Mouse (Mus musculus): Measurements from ENCODE around the gene Fkbp8.

Fkbp8 gene

DNA sequence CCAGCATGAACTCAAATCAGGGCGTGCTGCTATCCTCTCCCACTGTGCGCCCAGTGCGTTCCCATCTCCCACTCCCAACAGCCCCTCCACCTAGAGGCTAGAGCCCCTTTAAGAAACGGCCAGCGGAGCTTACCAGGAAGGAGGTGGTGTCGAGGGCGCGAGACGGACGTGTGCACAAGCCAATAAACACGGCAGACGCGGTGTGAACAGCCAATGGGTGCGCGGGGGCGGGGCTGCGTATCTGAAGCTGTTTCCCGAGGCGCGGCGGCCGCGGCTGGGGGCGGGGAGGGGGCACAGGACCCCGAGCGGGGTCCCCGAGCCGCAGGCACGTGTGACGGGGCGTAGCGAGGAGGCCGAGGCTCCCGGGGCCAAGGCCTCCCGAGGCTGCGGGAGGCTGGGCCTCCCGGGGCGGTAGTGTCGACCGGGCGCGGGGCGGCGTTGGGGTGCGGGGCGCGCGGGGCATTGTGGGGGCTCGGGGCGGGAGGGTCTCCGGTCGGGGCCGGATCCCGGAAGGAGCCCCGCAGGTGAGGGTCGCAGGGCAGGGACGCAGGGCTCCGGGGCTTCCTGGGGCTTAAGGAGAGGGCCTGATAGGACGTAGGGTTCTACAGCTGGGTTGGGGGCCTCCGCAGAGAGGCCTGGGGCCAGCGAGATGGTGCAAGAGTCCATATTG lies at the start of gene Fkbp8, which contains the start of gene Kxd1:
Gene Fkbp8 (plus strand): TSS at position 213 of the 670 bp plus-strand sequence.
Gene Kxd1 (minus strand): TSS at position 445 of the 670 bp plus-strand sequence.
- DNase-seq (ENCODE audit: low spot score) = peak; percentile 98

DNA sequence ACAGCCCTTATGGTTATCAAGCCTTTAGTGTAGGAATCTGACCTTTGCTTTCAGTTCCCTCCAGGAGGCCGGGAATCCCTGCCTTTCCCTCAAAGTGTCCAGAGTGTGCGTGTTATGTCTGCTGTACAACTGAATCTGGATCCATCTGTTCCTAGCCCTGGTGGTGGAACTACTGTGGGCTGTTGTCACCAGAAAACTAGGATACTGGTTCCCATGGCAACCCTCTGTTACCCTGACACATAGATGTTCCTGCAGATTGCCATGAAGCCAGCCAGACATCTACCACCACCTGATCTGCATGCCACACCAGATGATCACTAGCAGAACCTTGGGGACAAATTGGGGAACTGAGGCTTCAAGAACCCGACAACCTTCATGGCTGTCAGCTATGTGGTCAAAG lies 45.6 kb upstream of the Fkbp8 start:
- no peak for DNase-seq (ENCODE audit: low spot score)

DNA sequence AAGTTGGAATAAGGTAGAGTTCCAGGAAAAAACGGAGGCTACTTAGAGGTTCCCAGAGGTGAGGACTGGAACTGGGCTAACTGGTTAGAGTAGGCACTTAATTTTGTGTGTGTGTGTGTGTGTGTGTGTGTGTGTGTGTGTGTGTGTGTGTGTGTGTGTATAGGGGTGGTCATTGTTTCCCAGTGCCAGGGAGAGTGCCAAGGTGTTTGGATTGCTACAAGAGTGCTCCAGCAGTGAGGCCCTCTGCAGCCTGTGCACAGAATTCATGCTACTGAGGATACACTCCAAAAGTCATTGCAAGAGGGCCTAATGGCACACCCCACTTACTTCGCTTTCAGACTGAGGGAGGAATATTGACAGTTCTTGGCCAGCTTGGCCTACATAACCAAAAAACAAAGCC lies 44.6 kb upstream of the Fkbp8 start:
- DNase-seq (ENCODE audit: low spot score) = no peak

DNA sequence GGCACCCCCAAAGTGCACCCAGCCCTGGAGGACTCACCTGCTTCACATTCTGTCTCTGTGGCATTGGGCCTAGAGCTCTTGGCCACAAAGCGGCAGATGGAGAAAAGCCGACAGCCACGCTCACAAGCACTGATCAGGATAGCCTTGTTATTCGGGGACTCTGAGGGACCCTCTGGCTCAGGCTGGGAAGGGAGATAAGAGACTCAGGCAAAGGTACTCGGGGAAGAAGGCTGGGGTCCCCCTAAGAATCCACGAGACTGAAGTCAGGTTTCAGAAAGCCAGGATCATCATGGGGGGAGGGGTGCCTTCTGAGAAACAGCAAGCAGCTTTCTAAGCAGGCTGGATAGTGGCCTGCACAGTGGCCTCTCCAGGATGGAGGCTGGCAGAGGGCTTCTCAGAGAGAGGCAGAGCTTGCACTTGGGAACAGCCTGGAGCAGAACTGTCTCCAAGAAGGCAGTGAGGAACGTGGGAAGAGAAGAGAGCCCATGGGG lies 41.3 kb upstream of the Fkbp8 start:
- DNase-seq (ENCODE audit: low spot score) = no peak

DNA sequence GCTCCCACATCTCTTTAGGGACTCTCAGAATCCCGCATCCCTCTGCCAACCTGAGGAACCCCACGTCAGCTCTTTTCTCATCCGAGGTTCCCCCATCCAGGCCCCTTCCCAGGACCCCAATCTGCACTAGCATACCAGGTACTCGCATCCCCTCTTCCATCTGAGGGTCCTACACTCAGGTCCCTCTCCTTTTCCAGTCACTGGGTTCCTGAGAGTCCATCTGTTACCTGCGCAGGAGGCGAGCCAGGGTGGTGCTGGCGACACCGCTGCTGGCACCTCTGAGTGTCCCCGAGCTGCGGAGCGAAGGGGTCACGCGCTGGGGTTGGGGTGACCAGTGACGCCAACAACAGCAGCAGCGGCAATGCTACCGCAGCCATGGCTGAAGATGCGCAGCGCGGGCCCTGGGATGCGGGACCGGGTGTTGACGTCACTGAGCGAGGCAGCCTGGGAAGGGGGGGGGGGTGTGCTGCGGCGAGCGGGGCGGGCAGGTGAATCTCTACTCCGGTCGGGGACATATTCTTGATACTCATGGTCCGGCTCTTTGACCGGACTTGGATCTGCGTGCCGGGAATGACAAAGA lies 40.5 kb upstream of the Fkbp8 start, which contains the start of gene Tmem59l:
Gene Tmem59l (minus strand): TSS at position 418 of the 580 bp plus-strand sequence.
- no peak for DNase-seq (ENCODE audit: low spot score)

DNA sequence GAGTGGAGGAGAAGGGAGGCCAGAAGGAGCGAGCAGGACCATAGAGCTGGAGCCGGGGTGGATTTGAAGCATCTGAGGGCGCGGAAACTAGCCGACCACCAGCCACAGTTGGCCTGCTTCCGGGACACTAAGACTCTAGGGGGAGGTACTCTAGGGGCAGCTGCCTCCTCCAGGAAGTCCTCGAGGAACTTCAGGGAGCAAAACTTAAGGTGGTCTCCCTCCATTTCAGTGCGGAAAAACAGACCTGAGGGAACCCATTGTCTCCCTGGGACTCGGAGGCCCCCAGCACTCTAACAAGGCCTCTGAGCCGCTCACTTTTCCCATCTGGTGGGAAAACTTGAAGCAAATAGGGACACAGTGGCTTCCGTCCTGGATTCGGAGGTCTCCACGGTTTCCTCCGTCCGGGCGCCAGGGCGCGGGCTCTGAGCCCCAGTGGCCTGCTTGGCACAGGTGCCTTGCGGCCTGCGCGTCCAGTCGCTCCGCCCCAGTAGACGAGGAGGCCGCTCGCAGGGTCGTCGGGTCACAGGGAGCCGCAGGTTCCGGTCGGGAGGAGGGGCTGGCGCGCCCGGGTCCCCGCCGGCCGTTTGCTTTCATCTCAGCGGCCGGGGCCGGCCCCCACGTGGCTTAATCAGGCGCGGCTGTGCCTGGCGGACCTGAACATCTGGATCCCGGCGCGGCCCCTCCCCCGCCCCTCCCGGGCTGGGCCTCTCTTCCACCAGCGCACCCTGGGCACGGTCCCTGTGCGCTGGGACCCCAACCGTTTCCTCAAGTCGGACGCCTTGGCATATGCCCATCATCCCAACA lies 39.3 kb upstream of the Fkbp8 start:
- peak; percentile 76 for DNase-seq (ENCODE audit: low spot score)

DNA sequence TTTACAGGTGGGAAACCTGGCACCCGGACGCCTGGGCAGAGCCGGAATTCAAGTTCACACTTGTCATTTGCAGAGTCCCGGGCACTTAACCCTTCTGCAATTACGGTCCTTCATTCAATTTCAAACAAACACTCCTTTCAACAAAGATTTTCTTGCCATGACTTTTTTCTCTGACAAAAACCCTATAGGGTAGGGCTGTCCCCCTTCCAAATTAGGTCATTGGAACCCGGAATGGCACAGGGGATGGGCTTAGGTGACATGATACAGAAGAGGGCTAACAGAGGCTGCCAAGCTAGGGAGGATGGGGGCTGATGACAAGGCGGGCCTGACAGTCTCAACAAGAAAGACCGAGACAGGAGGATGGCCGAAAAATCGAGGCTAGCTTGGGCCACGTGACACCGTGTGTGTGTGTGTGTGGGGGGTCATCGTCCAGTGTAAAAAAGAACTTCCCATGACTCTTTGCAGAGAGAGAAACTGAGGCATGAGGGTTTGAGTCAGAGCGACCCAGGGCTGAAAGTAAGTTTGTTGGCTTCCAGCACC lies 38.5 kb upstream of the Fkbp8 start:
- DNase-seq (ENCODE audit: low spot score) = no peak

DNA sequence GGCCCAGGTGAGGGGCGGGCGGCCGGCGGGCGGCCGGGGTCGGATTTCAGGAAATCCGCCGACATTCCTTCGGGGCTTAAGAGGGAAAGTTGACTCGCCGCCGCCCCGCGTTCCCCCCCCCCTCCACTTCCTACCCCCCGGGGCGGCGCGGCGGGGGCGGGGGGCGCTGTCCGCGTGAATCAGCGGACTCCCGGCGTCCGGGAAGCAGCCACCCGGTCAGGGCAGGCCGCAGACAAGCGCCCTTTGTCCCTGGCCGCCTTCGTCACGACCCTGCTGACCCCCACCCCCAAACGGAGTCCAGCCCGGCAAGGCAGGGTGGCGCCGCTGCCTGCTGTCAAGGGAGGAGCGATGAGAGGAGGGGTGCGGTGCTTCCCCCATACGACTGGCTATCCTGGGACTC lies 37.9 kb upstream of the Fkbp8 start:
- no peak for DNase-seq (ENCODE audit: low spot score)

DNA sequence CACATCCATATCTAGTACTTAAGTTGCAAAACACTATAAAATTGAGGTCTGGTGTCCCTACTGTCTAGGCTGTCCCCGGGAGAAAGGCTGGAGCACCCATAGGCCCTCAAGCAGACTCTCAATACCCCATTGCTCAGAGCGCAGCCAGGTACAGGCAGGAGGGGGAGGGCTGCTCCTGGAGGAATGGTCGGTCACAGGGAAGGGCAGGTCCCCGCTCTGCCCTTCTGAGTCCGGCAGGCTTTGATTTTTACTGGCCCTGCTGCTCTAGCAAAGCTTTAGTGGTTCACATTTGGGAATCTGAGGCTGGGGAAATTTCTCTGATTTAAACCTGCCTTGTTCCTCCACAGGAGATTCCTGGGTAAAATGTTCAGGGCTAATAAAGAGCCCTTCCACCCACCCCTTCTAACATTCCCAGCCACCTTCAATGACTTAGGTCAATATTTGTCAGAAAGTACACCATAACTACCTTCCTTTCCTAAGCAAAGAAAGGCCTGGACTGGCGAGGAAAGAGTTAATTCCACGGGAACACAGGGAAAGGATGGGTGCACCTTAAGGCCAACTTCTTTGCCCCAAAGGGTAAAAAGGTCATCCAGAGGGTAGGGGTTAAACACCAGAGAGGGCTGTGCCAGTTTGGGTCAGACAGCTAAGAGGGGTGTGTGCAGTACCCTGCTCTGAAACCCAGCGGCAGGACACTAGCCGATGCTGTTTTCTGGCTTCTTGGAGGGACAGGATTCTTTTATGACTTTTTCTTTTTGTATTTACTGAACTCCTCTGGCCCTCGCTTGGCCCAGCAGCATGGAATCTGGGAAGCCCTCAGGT lies 37.3 kb upstream of the Fkbp8 start:
- DNase-seq (ENCODE audit: low spot score) = no peak

DNA sequence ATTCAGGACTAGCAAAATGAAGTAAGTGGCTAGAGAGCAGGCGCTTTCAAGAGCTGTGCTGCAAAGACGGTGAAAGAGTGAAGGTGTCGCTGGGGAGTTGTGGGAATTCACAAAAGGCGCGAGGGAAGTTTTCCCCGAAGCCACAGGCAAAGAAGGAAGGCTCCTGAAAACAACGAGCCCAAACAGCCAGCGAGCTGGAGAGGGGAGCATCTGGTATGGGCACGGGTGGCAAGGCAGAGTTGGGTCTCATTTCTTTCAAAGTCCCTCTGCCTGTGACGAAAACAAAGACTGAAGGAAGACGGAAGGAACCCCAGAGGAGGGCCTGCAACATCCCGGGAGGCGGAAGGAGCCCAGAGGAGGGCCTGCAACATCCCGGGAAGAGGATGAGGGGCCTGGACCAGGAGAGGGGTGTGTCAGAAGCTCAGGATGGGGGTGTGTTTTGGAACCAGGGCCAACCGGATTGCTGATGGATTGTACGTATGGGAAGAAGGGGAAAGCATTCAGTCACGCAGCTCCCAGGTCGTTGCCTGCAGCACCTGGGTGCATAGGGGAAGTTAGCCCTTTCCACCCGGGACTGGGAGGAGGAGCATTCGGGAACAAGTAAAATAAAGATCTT lies 36.5 kb upstream of the Fkbp8 start:
- DNase-seq (ENCODE audit: low spot score) = no peak

DNA sequence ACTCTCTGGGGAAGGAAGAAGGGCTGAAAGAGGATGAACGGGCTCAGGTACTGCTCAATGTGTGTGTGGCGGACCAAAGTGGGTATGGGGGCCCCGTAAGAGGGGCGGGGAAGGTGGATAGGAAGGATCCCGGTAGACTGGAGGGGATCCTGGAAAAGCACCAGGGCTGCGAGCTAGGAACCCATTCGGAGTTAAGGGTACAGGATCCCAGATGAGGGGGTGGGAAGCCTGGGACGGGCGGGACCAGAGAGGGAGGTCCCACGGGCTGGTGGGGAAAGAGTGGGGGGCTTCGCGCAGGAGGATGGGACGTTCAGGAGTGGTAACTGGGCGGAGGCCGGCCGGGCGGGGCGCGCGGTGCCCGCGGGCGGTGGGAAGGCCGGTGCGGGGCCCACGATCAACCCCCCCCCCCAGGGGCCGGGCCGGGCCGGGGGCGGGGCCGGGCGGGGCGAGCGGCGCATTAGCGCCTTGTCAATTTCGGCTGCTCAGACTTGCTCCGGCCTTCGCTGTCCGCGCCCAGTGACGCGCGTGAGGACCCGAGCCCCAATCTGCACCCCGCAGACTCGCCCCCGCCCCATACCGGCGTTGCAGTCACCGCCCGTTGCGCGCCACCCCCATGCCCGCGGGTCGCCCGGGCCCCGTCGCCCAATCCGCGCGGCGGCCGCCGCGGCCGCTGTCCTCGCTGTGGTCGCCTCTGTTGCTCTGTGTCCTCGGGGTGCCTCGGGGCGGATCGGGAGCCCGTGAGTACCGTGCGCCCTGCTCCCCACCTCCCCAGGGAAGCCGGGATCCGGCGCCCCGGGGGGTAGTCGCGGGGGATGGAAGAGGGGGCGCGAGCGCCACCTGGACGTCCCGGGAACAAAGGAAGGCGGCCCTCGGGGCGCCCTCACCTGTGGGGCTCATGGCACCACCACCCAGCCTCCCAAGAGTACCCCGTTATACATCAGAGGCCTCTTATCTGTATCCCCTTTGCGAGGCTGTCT lies 34.6 kb upstream of the Fkbp8 start, which contains the start of gene Crlf1:
Gene Crlf1 (plus strand): TSS at position 495 of the 977 bp plus-strand sequence.
- DNase-seq (ENCODE audit: low spot score) = no peak

DNA sequence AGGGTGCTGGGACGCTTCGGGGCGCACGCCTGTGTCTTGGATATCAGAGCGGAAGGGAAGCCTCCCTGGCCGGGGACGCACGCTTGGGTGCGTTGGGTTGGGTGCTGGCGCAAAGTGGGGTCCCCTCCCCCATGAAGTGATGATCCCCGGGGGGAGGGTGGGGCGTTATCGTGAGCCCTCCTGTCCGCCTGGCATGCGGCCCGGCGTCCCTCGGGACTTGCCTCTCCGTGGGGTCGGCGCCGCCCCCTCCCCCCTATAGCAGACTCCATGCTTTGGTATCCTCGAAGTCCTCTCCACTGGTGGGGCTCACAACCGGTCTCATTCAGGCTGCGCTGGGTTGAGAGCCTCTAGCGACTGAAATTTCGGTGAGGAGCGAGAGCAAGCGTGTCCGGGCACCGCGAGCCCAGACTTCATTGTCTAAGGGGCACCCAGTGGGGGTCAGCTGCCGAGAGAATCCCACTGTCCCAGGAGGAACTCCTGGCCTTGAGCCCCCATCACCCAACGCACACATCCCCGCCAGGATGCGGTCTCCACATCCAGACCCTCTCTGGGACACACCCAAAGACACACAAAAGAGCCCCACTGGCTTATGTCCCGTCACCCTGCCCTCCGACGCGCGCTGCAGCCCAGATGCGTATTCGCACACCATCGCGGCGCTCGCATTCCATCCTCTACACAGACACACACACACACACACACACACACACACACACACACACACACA lies 33.7 kb upstream of the Fkbp8 start:
- no peak for DNase-seq (ENCODE audit: low spot score)

DNA sequence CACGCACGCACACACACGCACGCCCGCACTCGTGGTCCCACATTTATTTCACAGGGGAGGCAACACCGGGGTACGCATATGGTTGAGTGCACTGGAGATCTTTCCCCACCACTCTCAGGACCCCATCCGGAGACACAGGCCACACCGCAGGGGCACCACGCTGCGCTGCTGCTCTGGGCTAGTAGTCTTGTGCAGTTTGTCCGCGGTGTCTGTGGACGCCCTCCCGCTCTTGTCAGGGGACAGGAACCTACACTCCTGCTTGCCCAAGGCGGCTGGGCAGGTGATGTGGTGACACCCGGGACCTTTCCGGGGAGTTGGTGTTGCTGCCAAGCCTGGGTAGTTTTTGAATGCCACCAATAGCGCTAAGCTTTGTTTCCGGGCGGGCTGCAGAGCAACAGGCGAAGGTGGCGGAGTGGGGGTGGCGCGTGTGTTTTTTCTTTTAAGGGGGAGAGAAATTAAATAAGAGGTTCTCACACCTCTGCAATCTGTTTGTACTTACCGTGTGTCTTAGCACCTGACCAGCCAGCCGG lies 33.0 kb upstream of the Fkbp8 start:
- no peak for DNase-seq (ENCODE audit: low spot score)

DNA sequence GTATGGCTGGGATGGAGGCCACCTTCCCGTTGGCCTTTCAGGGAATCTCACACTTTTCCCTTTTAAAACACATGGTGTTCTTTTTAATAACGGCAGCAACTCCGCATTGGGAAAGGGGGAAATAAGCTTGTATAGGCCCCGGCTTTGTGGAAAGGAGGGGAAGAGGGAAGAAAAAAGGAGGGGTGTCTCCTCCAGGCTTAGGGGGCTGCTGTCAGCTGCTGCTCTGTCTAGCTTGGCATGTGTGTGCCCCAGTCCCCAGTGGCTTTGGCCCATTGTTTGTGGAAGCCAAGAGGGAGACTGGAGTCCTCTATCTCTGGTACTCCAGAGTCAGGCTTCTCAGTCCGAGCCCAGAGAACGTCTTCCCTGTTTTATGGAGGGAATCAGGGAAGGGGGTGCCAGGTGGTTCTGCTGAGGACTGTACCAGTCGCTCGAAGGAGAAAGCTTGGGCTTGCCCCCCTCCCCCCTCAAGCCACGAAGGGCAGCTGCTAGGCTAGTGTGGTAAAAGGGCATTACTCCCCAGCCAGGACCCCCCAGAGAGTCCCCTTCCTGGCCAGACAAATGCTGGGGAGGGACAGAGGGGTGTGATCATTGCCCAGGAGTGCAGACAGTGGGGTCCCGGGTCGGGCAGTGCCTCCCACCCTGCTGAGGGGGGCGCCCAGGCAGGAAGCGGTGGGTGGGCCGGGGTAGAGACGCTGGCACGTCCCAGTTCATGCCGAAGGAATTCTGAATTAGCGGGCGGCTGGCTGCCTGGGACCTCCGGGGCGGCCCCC lies 32.3 kb upstream of the Fkbp8 start:
- DNase-seq (ENCODE audit: low spot score) = no peak

DNA sequence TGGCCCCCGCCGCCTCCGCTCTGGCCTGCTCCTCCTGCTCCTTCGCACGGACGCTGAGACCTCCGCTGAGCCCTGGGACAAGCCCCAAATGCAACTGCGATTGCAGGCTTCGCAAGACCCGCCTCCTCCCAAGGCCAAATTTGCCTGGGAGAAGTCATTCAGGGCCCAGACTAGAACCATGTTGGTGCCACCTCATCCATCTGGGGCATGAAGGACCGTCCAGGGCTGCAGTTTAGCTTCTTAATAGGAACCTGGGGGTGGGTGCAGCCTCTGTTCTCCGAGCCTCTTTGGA lies 31.8 kb upstream of the Fkbp8 start:
- no peak for DNase-seq (ENCODE audit: low spot score)

DNA sequence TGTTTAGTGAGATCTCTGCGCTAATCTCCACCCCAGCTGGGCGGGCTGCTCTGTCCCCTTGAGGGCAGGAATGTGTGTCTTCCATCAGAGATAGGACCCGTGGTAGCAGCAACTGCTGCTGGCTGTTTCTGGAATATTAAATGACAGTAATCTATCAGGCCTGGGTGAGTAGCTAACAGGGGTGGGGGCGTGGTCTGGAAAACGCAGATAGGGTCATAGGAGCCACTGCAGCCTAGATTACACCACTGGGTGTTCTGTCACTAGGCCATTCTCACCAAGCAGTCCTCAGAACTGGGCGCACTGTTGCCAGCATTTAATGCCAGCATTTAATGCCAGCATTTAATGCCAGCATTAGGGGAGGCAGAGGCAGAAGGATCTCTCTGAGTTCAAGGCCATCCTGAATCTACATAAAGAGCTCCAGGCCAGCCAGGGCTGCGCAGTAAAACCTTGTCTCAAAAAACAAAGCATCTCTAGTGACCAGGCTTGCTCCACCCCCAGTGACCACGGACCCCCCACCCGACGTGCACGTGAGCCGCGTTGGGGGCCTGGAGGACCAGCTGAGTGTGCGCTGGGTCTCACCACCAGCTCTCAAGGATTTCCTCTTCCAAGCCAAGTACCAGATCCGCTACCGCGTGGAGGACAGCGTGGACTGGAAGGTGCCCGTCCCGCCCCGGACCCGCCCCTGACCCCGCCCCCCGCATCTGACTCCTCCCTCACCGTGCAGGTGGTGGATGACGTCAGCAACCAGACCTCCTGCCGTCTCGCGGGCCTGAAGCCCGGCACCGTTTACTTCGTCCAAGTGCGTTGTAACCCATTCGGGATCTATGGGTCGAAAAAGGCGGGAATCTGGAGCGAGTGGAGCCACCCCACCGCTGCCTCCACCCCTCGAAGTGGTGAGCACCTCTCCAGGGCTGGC lies 26.9 kb upstream of the Fkbp8 start:
- no peak for DNase-seq (ENCODE audit: low spot score)

DNA sequence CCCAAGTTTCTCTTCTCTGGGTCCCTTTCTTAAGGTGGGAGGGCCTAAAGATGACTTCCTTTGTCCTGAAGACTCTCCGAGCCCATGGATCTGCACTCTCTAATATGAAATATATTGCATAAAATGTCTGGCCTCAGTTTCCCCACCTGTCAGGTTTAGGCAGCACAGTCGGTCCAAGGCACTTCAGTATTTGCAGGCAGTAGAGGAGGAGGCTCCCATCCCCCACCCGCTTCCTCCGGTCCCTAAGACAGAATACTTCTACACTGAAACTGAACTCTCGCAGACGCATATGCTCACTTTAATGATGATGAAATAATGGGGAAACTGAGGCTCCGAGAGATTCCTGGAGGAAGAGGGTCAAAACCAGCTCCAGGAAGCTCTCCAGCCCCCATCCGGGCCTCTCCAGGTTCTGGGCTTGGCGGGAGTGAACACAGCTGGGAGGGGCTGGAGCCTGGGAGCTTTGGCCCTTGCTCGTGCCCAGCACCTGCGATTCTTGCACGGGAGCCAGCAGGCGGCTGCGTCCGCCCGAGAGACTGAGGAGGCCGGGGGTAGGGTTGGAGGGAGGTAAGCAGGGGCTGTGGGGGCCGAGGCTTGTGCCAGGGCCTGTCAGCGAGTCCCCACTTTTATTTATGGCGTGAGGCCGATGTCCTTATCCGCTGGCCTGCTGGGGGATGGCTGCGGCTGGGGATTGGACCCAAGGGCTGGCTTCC lies 25.5 kb upstream of the Fkbp8 start:
- DNase-seq (ENCODE audit: low spot score) = no peak
